Mouse (Mus musculus): ENCODE data around the gene Lbhd2.

GRCm38 (mm10) chr12:111376826-111377331 lies 29.7 kb upstream of the Lbhd2 start:
- no peak for TF ChIP-seq MAFK (IDR thresholded peaks at IDR 0.05; ENCODE audit: insufficient read depth, low read depth, low read length)
- TF ChIP-seq ZNF384 (IDR thresholded peaks at IDR 0.05; ENCODE audit: low read depth, low read length): no peak
- TF ChIP-seq CHD2 (IDR thresholded peaks at IDR 0.05; ENCODE audit: low read depth, low read length): no peak
- no peak for TF ChIP-seq ZC3H11A (IDR thresholded peaks at IDR 0.05; ENCODE audit: borderline replicate concordance, low read depth, low read length)

All from ES-E14 (cell line).